Mouse (Mus musculus) telencephalon, adult 2 months (tissue): ENCODE results near the gene Pitpna.

ENCODE experiments used
- DNase-seq: peaks from one replicate; pipeline ENCODE4 v3.0.0-alpha.2; 2011; ENCODE audit warnings: low read depth, low spot score

Pitpna gene

DNA sequence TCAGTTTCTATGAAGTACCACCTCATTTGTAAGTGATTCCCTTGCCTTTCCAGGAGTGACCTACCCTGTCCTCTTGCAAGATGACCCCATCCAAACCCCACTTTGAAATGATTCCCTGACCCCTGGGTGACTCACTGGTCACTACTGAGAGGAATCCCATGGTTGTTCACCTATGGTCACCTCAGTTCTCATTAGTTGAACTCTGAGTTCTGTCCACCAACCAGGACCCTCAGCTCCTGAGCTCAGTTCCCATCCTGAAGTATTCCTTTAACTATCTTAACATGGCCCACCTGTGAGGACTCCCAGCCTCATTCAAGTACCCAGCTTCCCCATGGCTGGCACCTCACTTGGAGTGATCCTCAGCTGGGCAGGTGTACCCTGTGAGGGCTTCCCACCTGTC, 69.9 kb downstream of the Pitpna start:
- DNase-seq: no peak

DNA sequence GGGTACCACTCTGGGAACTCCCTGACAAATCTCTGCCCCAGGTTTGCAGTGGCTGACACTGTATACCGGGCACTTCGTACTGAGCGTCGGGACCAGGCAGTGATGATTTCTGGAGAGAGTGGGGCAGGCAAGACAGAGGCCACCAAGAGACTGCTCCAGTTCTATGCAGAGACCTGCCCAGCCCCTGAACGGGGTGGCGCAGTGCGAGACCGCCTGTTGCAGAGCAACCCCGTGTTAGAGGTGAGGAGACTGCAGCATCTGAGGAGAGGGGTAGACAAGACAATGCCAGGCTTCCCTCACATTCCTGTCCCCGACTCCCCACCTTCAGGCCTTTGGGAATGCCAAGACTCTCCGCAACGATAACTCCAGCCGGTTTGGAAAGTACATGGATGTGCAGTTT, 70.4 kb downstream of the Pitpna start:
- no peak for DNase-seq

DNA sequence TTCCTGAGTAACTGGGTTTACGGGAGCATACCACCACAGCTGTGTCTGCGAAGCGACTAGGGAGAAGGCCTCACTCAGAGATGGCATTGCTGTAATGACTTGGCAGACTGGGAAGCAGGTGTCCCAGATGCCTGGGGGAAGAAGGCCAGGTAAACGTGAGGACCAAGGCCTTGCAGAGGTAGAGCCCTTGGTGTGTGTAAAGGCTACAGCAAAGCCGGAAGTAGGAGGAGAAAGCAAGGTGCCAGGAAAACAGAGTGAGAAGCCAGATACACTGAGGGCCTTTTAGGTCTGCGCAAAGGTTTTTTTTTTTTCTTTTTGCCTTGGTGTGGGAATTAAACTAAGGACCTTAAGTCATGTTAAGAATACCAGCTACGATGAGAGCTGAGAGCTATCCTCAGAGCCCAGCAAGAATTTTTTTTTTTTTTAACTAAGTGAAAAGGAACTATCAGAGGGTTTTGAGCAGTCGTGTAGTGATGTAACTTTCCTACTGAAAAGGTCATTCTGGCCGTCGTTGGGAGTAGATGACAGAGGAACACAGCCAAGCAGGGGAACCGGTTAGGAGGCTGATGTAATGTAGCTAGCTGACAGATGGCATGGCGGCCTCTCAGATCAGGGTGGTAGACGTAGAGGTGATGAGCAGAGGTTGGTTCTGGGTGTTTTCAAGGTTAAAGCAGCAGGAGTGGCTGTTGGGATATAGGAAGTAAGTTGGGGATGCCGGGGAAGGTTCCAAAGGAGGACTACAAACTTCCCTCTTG, 71.3 kb downstream of the Pitpna start:
- no peak for DNase-seq

DNA sequence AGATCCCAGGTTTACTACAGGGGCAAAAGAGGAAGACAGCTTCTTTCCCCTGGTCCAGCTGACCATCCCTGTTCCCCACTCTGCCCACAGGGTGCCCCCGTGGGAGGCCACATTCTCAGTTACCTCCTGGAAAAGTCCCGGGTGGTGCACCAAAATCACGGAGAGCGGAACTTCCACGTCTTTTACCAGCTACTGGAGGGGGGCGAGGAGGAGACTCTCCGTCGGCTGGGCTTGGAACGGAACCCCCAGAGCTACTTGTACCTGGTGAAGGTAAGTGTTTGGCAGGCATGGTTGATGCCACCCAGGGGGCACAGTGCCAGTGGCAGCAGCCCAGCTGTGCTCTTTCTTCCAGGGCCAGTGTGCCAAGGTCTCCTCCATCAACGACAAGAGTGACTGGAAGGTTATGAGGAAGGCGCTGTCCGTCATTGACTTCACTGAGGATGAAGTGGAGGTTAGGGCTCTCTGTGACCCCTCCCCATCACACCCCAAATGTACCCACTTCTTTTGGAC, 72.2 kb downstream of the Pitpna start:
- DNase-seq: no peak

DNA sequence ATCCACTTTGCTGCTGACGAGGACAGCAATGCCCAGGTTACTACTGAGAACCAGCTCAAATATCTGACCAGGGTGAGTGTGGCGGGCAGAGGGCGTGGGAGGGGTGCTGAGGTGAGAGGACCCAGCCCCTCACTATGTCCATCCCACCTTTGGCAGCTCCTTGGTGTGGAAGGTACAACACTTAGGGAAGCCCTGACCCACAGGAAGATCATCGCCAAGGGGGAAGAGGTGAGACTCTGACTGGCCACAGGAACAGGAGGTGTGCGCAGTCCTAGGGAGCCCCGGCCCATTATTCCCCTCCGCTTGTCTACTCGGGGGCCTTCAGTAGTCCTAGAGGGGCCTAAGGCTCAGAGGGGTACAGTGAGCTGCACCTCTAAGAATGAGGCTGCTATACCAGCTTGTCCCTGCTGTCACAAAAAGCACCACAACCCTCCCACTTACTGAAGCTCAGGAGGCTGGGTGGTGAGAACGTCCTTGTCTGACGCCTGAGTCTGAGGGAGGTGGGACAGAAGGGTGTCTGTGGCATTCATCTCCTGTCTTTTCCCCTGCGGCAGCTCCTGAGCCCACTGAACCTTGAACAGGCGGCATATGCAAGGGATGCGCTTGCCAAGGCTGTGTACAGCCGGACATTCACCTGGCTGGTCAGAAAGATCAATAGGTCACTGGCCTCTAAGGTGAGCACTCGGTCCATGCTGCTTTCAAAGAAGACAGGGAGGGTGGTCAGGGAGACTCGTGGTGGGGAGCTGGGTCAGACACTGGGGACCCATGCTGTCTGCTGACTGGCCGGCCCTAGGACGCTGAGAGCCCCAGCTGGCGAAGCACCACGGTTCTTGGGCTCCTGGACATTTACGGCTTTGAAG, 73.3 kb downstream of the Pitpna start:
- no peak for DNase-seq

DNA sequence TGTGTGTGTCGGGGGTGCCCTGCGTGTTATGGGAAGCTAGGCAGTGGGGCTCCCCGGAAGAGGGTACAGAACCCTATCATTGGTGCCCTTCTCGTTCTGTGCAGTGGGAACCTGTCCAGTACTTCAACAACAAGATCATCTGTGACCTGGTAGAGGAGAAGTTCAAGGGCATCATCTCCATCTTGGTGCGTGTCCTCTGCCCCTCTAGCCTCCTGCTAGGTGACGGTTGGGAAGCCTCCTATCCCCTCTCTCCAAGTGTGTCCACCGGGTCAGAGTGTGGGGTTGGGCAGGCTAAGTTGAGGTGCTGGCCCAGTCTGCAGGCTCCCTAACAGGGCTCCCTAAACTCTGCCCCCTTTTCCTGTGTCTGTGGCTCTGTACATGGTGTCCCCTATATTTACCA, 74.2 kb downstream of the Pitpna start:
- DNase-seq: no peak

DNA sequence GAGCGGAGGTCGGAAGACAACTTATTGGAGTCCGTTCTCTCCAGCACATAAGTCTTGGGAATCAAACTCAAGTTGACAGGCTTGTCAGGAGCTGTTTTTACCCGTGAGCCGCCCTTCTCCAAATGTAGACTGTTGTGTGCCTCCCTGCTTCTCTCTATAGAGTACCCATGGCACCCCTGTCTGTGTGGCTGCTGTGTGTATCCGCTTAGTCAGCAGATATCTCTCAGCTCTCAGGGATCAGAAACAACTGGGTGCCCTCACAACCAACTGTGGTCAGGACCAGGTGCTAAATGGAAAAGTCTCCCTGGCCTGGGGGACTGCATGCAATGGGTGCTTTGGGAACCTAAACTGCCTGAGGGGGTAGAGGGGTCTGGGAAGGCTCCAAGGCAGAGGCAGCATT, 78.4 kb downstream of the Pitpna start:
- no peak for DNase-seq

DNA sequence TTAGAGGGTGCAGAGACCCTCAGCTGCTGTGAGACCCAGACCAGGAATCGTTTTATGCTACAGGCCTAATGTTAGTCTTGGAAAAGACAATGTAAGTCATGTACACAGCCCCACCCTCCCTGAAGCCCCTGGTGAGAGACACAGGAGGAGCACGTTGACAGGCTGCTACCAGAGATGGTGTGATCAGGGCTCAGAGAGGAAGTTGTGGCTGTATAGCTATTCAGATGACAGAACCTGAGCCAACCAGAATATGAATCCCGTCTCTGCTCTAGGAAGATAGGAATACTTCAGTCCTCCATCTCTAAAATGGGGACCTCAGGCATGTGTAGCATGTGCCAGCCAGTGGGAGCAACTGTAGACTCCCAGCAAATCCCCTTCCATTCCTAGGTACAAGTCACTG, 80.7 kb downstream of the Pitpna start:
- no peak for DNase-seq

DNA sequence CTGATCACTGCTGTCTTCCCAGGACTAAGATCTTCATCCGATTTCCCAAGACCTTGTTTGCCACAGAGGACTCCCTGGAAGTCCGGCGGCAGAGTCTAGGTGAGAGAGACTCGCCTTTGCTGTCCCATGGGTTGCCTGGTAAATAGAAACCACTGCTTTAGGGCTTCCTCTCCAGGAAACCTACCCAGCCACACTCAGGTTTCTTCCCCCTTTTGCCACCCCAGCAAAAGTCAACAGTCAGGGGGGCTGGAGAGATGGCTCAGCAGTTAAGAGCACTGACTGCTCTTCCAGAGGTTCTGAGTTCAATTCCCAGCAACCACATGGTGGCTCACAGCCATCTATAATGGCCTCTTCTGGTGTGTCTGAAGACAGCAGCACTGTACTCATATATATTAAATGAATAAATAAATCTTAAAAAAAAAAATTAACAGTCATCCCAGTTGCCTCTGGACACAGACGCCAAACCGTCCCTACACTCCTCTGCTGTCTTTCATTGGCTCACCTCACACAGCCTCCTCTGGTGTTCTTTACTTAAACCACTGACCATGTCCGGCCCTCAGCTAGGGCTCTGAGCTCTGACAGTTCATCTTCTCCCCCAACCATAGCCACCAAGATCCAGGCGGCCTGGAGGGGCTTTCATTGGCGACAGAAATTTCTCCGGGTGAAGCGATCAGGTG, 81.4 kb downstream of the Pitpna start:
- DNase-seq: no peak

DNA sequence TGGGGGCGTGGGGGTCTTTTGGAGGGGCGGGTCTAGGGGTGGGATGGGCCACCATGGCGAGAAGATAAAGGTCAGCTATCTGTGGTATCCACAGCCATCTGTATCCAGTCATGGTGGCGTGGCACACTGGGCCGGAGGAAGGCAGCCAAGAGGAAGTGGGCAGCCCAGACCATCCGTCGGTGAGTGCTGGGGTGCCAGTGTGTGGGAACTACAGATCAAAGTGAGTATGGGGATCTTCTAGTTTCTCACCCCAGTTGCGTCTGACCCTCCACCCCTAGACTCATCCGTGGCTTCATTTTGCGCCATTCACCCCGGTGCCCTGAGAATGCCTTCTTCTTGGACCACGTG, 81.9 kb downstream of the Pitpna start:
- no peak for DNase-seq

DNA sequence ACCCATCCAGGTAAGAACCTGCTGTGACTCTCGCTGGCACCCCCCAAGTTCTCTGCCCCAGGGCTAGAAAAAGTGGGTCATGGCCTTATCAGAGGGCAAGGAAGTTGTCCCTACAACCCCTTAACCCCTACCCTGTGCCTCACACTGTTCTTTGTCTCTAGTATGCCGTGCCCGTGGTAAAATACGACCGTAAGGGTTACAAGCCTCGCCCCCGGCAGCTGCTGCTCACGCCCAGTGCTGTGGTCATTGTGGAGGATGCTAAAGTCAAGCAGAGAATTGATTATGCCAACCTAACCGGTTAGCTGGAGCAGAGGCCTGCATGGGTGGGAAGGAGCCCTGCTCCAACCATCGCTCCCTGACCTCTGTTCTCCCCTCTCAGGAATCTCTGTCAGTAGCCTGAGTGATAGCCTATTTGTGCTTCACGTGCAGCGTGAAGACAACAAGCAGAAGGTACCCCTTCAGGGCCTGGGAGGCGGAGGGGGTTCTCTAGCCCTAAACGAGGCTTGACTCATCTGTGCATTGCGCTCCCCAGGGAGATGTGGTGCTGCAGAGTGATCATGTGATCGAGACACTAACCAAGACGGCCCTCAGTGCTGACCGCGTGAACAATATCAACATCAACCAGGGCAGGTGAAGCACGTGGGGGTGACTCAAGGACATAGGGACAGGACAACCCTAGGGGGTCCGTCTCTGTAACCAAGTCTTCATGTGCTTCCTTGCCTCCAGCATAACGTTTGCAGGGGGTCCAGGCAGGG, 83.7 kb downstream of the Pitpna start:
- no peak for DNase-seq

DNA sequence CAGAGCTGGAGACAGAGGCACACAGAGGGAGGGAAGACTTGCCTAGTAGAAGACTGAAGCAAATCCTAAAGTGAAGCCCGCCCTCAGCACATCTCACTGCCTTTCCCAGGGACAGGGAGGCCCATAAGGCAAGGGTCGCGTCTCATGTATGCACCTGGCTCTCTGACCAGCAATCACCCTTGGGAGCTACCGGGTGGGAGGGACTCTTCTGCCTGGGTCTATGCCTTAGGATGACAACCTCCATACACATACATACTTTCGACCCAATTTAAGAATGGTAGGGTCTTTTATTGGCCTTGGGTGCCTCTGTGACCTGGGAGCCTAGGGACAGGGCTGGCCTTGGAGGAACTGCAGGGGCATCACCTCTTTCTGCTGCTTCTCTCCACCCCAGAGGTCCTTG, 85.5 kb downstream of the Pitpna start:
- no peak for DNase-seq

DNA sequence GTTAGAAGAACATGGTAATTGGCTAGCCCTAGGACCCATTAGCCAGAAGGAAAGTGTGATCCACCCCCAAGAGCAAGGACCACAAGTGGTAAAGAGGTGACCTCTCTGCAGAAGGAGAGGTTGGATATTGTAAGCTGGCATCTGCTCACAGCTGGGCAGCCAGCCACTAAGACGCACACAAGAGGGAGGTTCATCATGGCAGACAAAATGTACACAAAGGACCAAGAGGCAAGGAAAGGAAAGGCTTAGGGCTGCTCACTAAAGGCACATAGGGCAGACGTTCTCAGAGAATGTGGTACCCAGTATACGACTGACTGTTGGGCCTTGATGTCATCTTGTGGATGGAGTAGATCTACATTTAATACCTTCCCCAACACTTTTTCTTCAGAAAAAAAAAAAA, 87.0 kb downstream of the Pitpna start:
- DNase-seq: no peak

DNA sequence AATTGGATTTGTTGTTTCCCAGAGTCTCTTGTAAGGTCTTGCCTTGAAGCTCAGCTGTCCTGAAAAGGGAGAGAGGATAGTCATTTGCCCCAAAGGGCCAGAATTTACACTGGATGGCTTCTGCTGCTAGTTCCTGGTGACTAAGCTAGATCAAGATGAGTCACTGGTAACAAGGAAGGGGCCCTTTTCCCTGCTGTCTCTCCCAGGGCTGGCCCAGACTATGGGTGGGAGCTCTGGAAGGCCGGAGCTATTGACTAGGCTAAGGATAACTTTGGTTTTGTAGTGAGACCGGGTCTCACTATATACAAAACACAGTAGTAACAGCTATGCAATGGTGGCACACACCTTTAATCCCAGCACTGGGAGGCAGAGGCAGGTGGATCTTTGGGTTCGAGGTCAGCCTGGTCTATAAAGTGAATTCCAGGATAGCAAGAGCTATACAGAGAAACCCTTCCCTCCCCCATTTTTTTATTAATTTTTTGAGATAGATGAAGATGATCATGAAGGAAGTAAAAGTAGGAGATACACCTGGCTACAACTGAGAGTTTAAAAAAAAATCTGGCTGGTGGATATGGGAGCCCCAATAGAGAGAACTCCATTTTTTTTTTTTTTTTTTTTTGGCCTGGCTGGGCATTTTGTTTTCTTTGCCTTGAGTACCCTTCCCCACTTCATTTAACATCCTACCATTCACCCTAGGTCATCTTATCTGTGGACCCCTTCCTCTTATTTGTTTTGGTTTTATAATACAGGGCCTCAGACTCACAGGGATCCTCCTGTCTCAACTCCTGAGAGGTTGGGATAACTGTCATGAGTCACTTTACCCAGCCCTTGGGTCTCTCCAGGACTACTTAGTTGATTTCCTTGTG, 90.2 kb downstream of the Pitpna start:
- no peak for DNase-seq
